In genomic region chr4:41135711-41136453, GRCm38 (mm10) we compare ENCODE assay signal across 8 mouse cellular contexts. TPM values are rescaled to one million over a fixed set of nuclear protein-coding genes. Genes with fewer than 3 reads are reported as not detected.
DNase-seq lines count a peak whose midpoint lies in the region; ATAC-seq and TF ChIP-seq lines count a peak whose summit lies in the region.

Gene Ube2r2 (plus strand): TSS chr4:41135743.

- under 1% methylated on average over 55 of the region's 65 CpGs for WGBS in forebrain, embryonic 15.5 days
- WGBS in lung, adult 2 months, result 1% methylated on average over 65 of the region's 65 CpGs
- under 1% methylated on average over 44 of the region's 65 CpGs for WGBS in neural tube, embryonic 15.5 days
- under 1% methylated on average over 65 of the region's 65 CpGs for WGBS in thymus, adult 2 months

- ATAC-seq in forebrain, embryonic 15.5 days (replicated peaks), result peak; percentile 79
- peak; percentile 84 for ATAC-seq in neural tube, embryonic 15.5 days (ENCODE audit: low FRiP score)

- peak within 1 kb of the TSS; percentile 68 for H3K27ac ChIP-seq in ES-Bruce4 (ENCODE audit: insufficient read depth, low read length)
- peak within 1 kb of the TSS; percentile 98 for H3K27ac ChIP-seq in forebrain, embryonic 15.5 days (replicated peaks)
- H3K27ac ChIP-seq in neural tube, embryonic 15.5 days (replicated peaks), result peak within 1 kb of the TSS; percentile 96
- peak within 1 kb of the TSS; percentile 82 for H3K27ac ChIP-seq in thymus, adult 2 months (ENCODE audit: control insufficient read depth, insufficient read depth, low read length)

- TF ChIP-seq CTCF in ES-Bruce4 (IDR thresholded peaks at IDR 0.05; ENCODE audit: low read depth, low read length), result no peak
- no peak for TF ChIP-seq CTCF in lung, adult 2 months (IDR thresholded peaks at IDR 0.05; ENCODE audit: insufficient read depth, low read length)
- TF ChIP-seq CTCF in thymus, adult 2 months (IDR thresholded peaks at IDR 0.05; ENCODE audit: borderline replicate concordance, control insufficient read depth, extremely low read depth, insufficient read depth, low read length, poor library complexity), result no peak; the same call in 1 of the 2 replicates

- H3K27me3 ChIP-seq in ES-Bruce4 (ENCODE audit: control insufficient read depth, insufficient read depth, low read length, poor library complexity, severe bottlenecking), result no peaks in the 10 kb centered on the region
- H3K27me3 ChIP-seq in forebrain, embryonic 15.5 days, result no peaks in the 10 kb centered on the region
- H3K27me3 ChIP-seq in neural tube, embryonic 15.5 days (replicated peaks), result no peaks in the 10 kb centered on the region
- no peaks in the 10 kb centered on the region for H3K27me3 ChIP-seq in thymus, adult 2 months (ENCODE audit: control insufficient read depth, insufficient read depth, low read length)

- no peaks in the 10 kb centered on the region for H3K4me1 ChIP-seq in ES-Bruce4 (ENCODE audit: control insufficient read depth, insufficient read depth, low read length)
- peaks cover 30% of the 10 kb centered on the region for H3K4me1 ChIP-seq in forebrain, embryonic 15.5 days
- H3K4me1 ChIP-seq in lung, adult 2 months (ENCODE audit: control insufficient read depth, insufficient read depth, low read length), result peaks cover 4% of the 10 kb centered on the region
- H3K4me1 ChIP-seq in neural tube, embryonic 15.5 days, result peaks cover 27% of the 10 kb centered on the region
- peaks cover 6% of the 10 kb centered on the region for H3K4me1 ChIP-seq in thymus, adult 2 months (replicated peaks; ENCODE audit: control insufficient read depth, insufficient read depth, low read length)

- TF ChIP-seq EP300 in ES-Bruce4 (IDR thresholded peaks at IDR 0.05; ENCODE audit: insufficient read depth, low read depth, low read length), result no peak

- peak; percentile 27 for DNase-seq in c-Kit-positive CD71-positive TER-119-negative erythroid progenitor cells, embryonic 14.5 days (ENCODE audit: low read depth)
- peak; percentile 80 to 82 for DNase-seq in heart, postnatal 10 days
- peak; percentile 73 to 85 for DNase-seq in kidney, postnatal 4 days
- peak; percentile 73 for DNase-seq in lung, adult 2 months
- DNase-seq in thymus, adult 2 months, result peak; percentile 62

- no peaks in the 10 kb centered on the region for H3K9me3 ChIP-seq in ES-Bruce4 (replicated peaks; ENCODE audit: control insufficient read depth, insufficient read depth, low read length, poor library complexity, severe bottlenecking)
- H3K9me3 ChIP-seq in forebrain, embryonic 15.5 days, result no peaks in the 10 kb centered on the region
- no peaks in the 10 kb centered on the region for H3K9me3 ChIP-seq in neural tube, embryonic 15.5 days (replicated peaks)

- H3K4me2 ChIP-seq in forebrain, embryonic 15.5 days (replicated peaks), result peak within 1 kb of the TSS; percentile 72
- peak within 1 kb of the TSS; percentile 74 for H3K4me2 ChIP-seq in neural tube, embryonic 15.5 days

- peaks cover 4% of the 10 kb centered on the region for H3K36me3 ChIP-seq in ES-Bruce4 (ENCODE audit: control insufficient read depth, insufficient read depth, low read length, poor library complexity, severe bottlenecking)
- H3K36me3 ChIP-seq in forebrain, embryonic 15.5 days, result peaks cover 10% of the 10 kb centered on the region; the same call in 1 of the 2 replicates
- H3K36me3 ChIP-seq in neural tube, embryonic 15.5 days, result peaks cover 6% of the 10 kb centered on the region
- H3K36me3 ChIP-seq in thymus, adult 2 months (ENCODE audit: control insufficient read depth, insufficient read depth, low read length), result no peaks in the 10 kb centered on the region

- peak within 1 kb of the TSS; percentile 100 for H3K9ac ChIP-seq in ES-Bruce4 (ENCODE audit: low read depth, poor library complexity, severe bottlenecking)
- peak within 1 kb of the TSS; percentile 99 for H3K9ac ChIP-seq in forebrain, embryonic 15.5 days (replicated peaks)
- peak within 1 kb of the TSS; percentile 91 for H3K9ac ChIP-seq in neural tube, embryonic 15.5 days (replicated peaks)

- H3K4me3 ChIP-seq in ES-Bruce4 (ENCODE audit: low read depth, low read length), result peak within 1 kb of the TSS; percentile 74
- peak within 1 kb of the TSS; percentile 83 for H3K4me3 ChIP-seq in forebrain, embryonic 15.5 days
- peak within 1 kb of the TSS; percentile 90 for H3K4me3 ChIP-seq in lung, adult 2 months (replicated peaks; ENCODE audit: extremely low read depth, low read depth, low read length)
- peak within 1 kb of the TSS; percentile 81 for H3K4me3 ChIP-seq in neural tube, embryonic 15.5 days (replicated peaks)
- peak within 1 kb of the TSS; percentile 98 for H3K4me3 ChIP-seq in thymus, adult 2 months (ENCODE audit: control insufficient read depth, insufficient read depth, low read length)

- intact Hi-C loops in heart, postnatal 10 days (cut with DNase I), result loop anchor here (5.0 kb wide), 1 partner anchor 136 kb away; no protein-coding TSS in a partner anchor

- TF ChIP-seq POLR2A in ES-Bruce4 (IDR thresholded peaks at IDR 0.05; ENCODE audit: insufficient read depth, low read length), result no peak
- TF ChIP-seq POLR2A in lung, adult 2 months (IDR thresholded peaks at IDR 0.05; ENCODE audit: borderline replicate concordance, extremely low read depth, low read depth, low read length), result no peak
- TF ChIP-seq POLR2A in thymus, adult 2 months (IDR thresholded peaks at IDR 0.05; ENCODE audit: control insufficient read depth, extremely low read depth, insufficient read depth, low read length, poor library complexity), result peak; percentile 47; the same call in 1 of the 2 replicates

RNA-seq across cellular contexts. Expression of gene Ube2r2, which starts in this region (rescaled TPM):
- 130 and 134 TPM in 2 replicates for polyA plus RNA-seq in ES-Bruce4 (2011; ENCODE audit: insufficient read depth, insufficient read length, low read depth, missing spikeins)
- polyA plus RNA-seq in forebrain, embryonic 15.5 days (2015; fragmentation: Nextera tagmentation; extraction: Ambion mirVana), result 62.0 and 67.1 TPM in 2 replicates
- 100 to 1,000 TPM; 123 to 137 TPM for total RNA-seq in heart, postnatal 10 days (2021)
- polyA plus RNA-seq in lung, adult 2 months (2012; rRNA removed), result 32.2 and 37.7 TPM in 2 replicates
- 46.4 and 52.2 TPM in 2 replicates for polyA plus RNA-seq in neural tube, embryonic 15.5 days (2015; fragmentation: Nextera tagmentation; extraction: Ambion mirVana)
- 41.1 and 47.5 TPM in 2 replicates for polyA plus RNA-seq in thymus, adult 2 months (2012; rRNA removed)

Comparison
In these comparisons a context has a peak if more than half of its experiments do, and no peak if none do; other contexts are left out.
1. Peak in every context shown above with its lines: DNase-seq, ATAC-seq, H3K4me3 ChIP-seq and H3K27ac ChIP-seq.
2. DNase-seq: peak in every context shown above with its lines; median percentile 81 in heart, postnatal 10 days; 79 in kidney, postnatal 4 days; 73 in lung, adult 2 months; 62 in thymus, adult 2 months; 27 in c-Kit-positive CD71-positive TER-119-negative erythroid progenitor cells, embryonic 14.5 days.